Mouse (Mus musculus) intestine, embryonic 15.5 days (tissue): ENCODE results near the gene Hmgxb4. TPM values are rescaled to one million over a fixed set of nuclear protein-coding genes. Genes with fewer than 3 reads are reported as not detected.
"Not testable (repeated sequence)": the region's sequence is repeated elsewhere in the genome, so short reads cannot be mapped to it uniquely, and the experiment has no call there.

Experiments
- ATAC-seq: fragments of 200-750 bp; cut with Nextera tagmentation; 2 replicates; pipeline ENCODE4 v1.8.0; 2017; ENCODE audit warnings: moderate TSS enrichment, moderate library complexity
- H3K27ac ChIP-seq: fragments of 300-500 bp; sonication (generic); 2 replicates; pipeline ENCODE4 v1.5.1; 2015; ENCODE audit warnings: mild to moderate bottlenecking, inconsistent platforms
- H3K27me3 ChIP-seq: fragments of 300-500 bp; sonication (generic); replicated peaks from 2 replicates; pipeline ENCODE4 v1.6.1; 2015; ENCODE audit warnings: inconsistent platforms
- H3K36me3 ChIP-seq: fragments of 300-500 bp; sonication (generic); 2 replicates; pipeline ENCODE4 v1.6.1; 2015; ENCODE audit warnings: inconsistent platforms
- H3K4me1 ChIP-seq: fragments of 300-500 bp; sonication (generic); replicated peaks from 2 replicates; pipeline ENCODE4 v1.6.1; 2015; ENCODE audit warnings: inconsistent platforms
- H3K4me2 ChIP-seq: fragments of 300-500 bp; sonication (generic); replicated peaks from 2 replicates; pipeline ENCODE4 v1.6.1; 2015; ENCODE audit warnings: mild to moderate bottlenecking, inconsistent platforms
- H3K4me3 ChIP-seq: fragments of 300-500 bp; sonication (generic); replicated peaks from 2 replicates; pipeline ENCODE4 v1.5.1; 2015; ENCODE audit warnings: inconsistent platforms
- H3K9ac ChIP-seq: fragments of 300-500 bp; sonication (generic); 2 replicates; pipeline ENCODE4 v1.6.1; 2015; ENCODE audit warnings: inconsistent platforms
- H3K9me3 ChIP-seq: fragments of 300-500 bp; sonication (generic); 2 replicates; pipeline ENCODE4 v1.6.1; 2016; ENCODE audit warnings: inconsistent platforms
- WGBS: fragments of 180-500 bp; shearing (Covaris S2); methylation state at CpG from one replicate; pipeline ENCODE4 v1.1.7; 2015; 5-methylcytosine and 5-hydroxymethylcytosine counted together
- polyA plus RNA-seq: library from polyadenylated mRNA; unstranded; fragments of >200 nt; fragmentation: Nextera tagmentation; extraction: Ambion mirVana; gene quantifications from 2 replicates; pipeline ENCODE4 v1.2.1, GENCODE M21; 2015

Hmgxb4 gene
- polyA plus RNA-seq: 28.9 and 29.7 TPM in 2 replicates

GRCm38 (mm10) chr8:74993081-74993474 is at the start of gene Hmgxb4:
TSS of gene Hmgxb4 (plus strand) at chr8:74993356.
- peak within 1 kb of the TSS; percentile 95 for H3K27ac ChIP-seq
- no peaks in the 10 kb centered on the region for H3K9me3 ChIP-seq
- H3K36me3 ChIP-seq: no peaks in the 10 kb centered on the region
- H3K4me1 ChIP-seq: 0 out of 2 replicates have a peak, but pooled peaks cover 2% of the 10 kb centered on the region
- peak within 1 kb of the TSS; percentile 58 for H3K4me2 ChIP-seq
- WGBS: 9% methylated on average over 8 of the region's 8 CpGs
- no peaks in the 10 kb centered on the region for H3K27me3 ChIP-seq
- ATAC-seq: 0 out of 2 replicates have a peak, but pooled peaks have one; percentile 16
- peak within 1 kb of the TSS; percentile 99 for H3K9ac ChIP-seq
- peak within 1 kb of the TSS; percentile 82 for H3K4me3 ChIP-seq

GRCm38 (mm10) chr8:74949445-74949844 is 43.7 kb upstream of the Hmgxb4 start:
- ATAC-seq: no peak
- WGBS: 91% methylated on average over 1 of the region's 1 CpGs
- no peaks in the 10 kb centered on the region for H3K9me3 ChIP-seq

GRCm38 (mm10) chr8:74963983-74964382 is 29.2 kb upstream of the Hmgxb4 start:
- Histone ChIP-seq H3K4me1 (no peaks in the 10 kb centered on the region), H3K27me3 (no peaks in the 10 kb centered on the region), H3K27ac (no peak overlapping the region), H3K4me2 (no peak overlapping the region), H3K4me3 (no peak overlapping the region), H3K9ac (no peak overlapping the region), H3K9me3 (no peaks in the 10 kb centered on the region), H3K36me3 (no peaks in the 10 kb centered on the region)
- ATAC-seq: no peak
- WGBS: 58% methylated on average over 5 of the region's 5 CpGs

More at GRCm38 (mm10) chr8:74949445-74949844, 43.7 kb upstream of the Hmgxb4 start:
- Histone ChIP-seq H3K36me3 (no peaks in the 10 kb centered on the region), H3K4me1 (no peaks in the 10 kb centered on the region), H3K4me2 (no peak overlapping the region), H3K4me3 (no peak overlapping the region), H3K27me3 (no peaks in the 10 kb centered on the region), H3K9ac (no peak overlapping the region), H3K27ac (no peak overlapping the region)

GRCm38 (mm10) chr8:74970286-74970685 is 22.9 kb upstream of the Hmgxb4 start:
- H3K4me3 ChIP-seq, H3K4me2 ChIP-seq, ATAC-seq, H3K36me3 ChIP-seq, H3K9me3 ChIP-seq, H3K9ac ChIP-seq, H3K27me3 ChIP-seq, H3K4me1 ChIP-seq, H3K27ac ChIP-seq: not testable (repeated sequence)
- 84% methylated on average over 3 of the region's 3 CpGs for WGBS

- no peak for ATAC-seq
- Histone ChIP-seq H3K4me2 (no peak overlapping the region), H3K36me3 (no peaks in the 10 kb centered on the region), H3K27ac (no peak overlapping the region), H3K9ac (no peak overlapping the region), H3K4me3 (no peak overlapping the region), H3K27me3 (no peaks in the 10 kb centered on the region), H3K4me1 (peaks cover 3% of the 10 kb centered on the region; the same call in 1 of the 2 replicates), H3K9me3 (no peaks in the 10 kb centered on the region)
- WGBS: 71% methylated on average over 4 of the region's 4 CpGs
Measured at GRCm38 (mm10) chr8:74971636-74972035, 21.5 kb upstream of the Hmgxb4 start.

GRCm38 (mm10) chr8:74972322-74972883 is 20.8 kb upstream of the Hmgxb4 start:
- Histone ChIP-seq H3K27ac (no peak overlapping the region), H3K27me3 (no peaks in the 10 kb centered on the region), H3K9ac (no peak overlapping the region), H3K36me3 (no peaks in the 10 kb centered on the region), H3K4me2 (no peak overlapping the region), H3K9me3 (no peaks in the 10 kb centered on the region), H3K4me1 (peaks cover 3% of the 10 kb centered on the region; the same call in 1 of the 2 replicates), H3K4me3 (no peak overlapping the region)
- 74% methylated on average over 7 of the region's 7 CpGs for WGBS
- ATAC-seq: no peak

- Histone ChIP-seq H3K9me3 (no peaks in the 10 kb centered on the region), H3K36me3 (no peaks in the 10 kb centered on the region), H3K4me1 (peaks cover 3% of the 10 kb centered on the region; the same call in 1 of the 2 replicates), H3K9ac (no peak overlapping the region), H3K27ac (no peak overlapping the region), H3K4me3 (no peak overlapping the region), H3K4me2 (no peak overlapping the region), H3K27me3 (no peaks in the 10 kb centered on the region)
- WGBS: 75% methylated on average over 8 of the region's 8 CpGs
- no peak for ATAC-seq
Measured at GRCm38 (mm10) chr8:74973121-74973869, 19.9 kb upstream of the Hmgxb4 start.

GRCm38 (mm10) chr8:74973904-74974303 is 19.3 kb upstream of the Hmgxb4 start:
- Histone ChIP-seq H3K27ac (no peak overlapping the region), H3K9ac (no peak overlapping the region), H3K27me3 (no peaks in the 10 kb centered on the region), H3K36me3 (no peaks in the 10 kb centered on the region), H3K4me2 (no peak overlapping the region), H3K4me3 (no peak overlapping the region), H3K9me3 (no peaks in the 10 kb centered on the region), H3K4me1 (peaks cover 3% of the 10 kb centered on the region; the same call in 1 of the 2 replicates)
- 66% methylated on average over 2 of the region's 2 CpGs for WGBS
- peak; percentile 88 for ATAC-seq

- H3K36me3 ChIP-seq: no peaks in the 10 kb centered on the region
- 83% methylated on average over 1 of the region's 1 CpGs for WGBS
- no peaks in the 10 kb centered on the region for H3K9me3 ChIP-seq
- no peak overlapping the region for H3K4me2 ChIP-seq
- H3K4me3 ChIP-seq: no peak overlapping the region
- no peak overlapping the region for H3K27ac ChIP-seq
- no peaks in the 10 kb centered on the region for H3K27me3 ChIP-seq
- ATAC-seq: no peak
- peaks cover 3% of the 10 kb centered on the region; the same call in 1 of the 2 replicates for H3K4me1 ChIP-seq
- H3K9ac ChIP-seq: no peak overlapping the region
Measured at GRCm38 (mm10) chr8:74977427-74977826, 15.7 kb upstream of the Hmgxb4 start.

- no peak overlapping the region for H3K9ac ChIP-seq
- no peaks in the 10 kb centered on the region for H3K27me3 ChIP-seq
- no peaks in the 10 kb centered on the region for H3K4me1 ChIP-seq
- WGBS: 36% methylated on average over 9 of the region's 9 CpGs
- H3K9me3 ChIP-seq: no peaks in the 10 kb centered on the region
- no peak overlapping the region for H3K27ac ChIP-seq
- no peak overlapping the region for H3K4me2 ChIP-seq
- 0 out of 2 replicates have a peak, but pooled peaks have one; percentile 43 for ATAC-seq
- H3K36me3 ChIP-seq: no peaks in the 10 kb centered on the region
- H3K4me3 ChIP-seq: no peak overlapping the region
Measured at GRCm38 (mm10) chr8:74980060-74980710, 13.0 kb upstream of the Hmgxb4 start.

GRCm38 (mm10) chr8:74980711-74981062 is 12.5 kb upstream of the Hmgxb4 start:
- WGBS: 1% methylated on average over 5 of the region's 5 CpGs
- Histone ChIP-seq H3K27me3 (no peaks in the 10 kb centered on the region), H3K9me3 (no peaks in the 10 kb centered on the region), H3K4me1 (no peaks in the 10 kb centered on the region), H3K9ac (no peak overlapping the region), H3K4me3 (no peak overlapping the region), H3K4me2 (no peak overlapping the region), H3K27ac (no peak overlapping the region), H3K36me3 (no peaks in the 10 kb centered on the region)
- ATAC-seq: peak; percentile 72

- Histone ChIP-seq H3K27ac (no peak overlapping the region), H3K9ac (no peak overlapping the region), H3K36me3 (no peaks in the 10 kb centered on the region), H3K9me3 (no peaks in the 10 kb centered on the region), H3K4me3 (no peak overlapping the region), H3K4me2 (no peak overlapping the region), H3K27me3 (no peaks in the 10 kb centered on the region), H3K4me1 (no peaks in the 10 kb centered on the region)
- 87% methylated on average over 6 of the region's 6 CpGs for WGBS
- no peak for ATAC-seq
Measured at GRCm38 (mm10) chr8:74981809-74982208, 11.3 kb upstream of the Hmgxb4 start.
